Mouse (Mus musculus) liver, embryonic 14.5 days (tissue): ENCODE measurements at regions not wholly inside any gene's neighbourhood (a gene's known extent, or its start where the extent isn't known, plus 50 kb on each side); places are given as distances from the start of the nearest gene placed in this dataset.

Experiments used
- ATAC-seq: fragments of 200-750 bp; cut with Nextera tagmentation; 2 replicates; pipeline ENCODE4 v1.8.0; 2017; ENCODE audit warnings: moderate number of reproducible peaks, mild to moderate bottlenecking, moderate library complexity; ENCODE audit not compliant: insufficient read depth
- DNase-seq, 3 experiments: peaks; one replicate each; pipeline ENCODE4 v3.0.0-alpha.2; 2012 to 2013; ENCODE audit warnings: low read depth in 3 of 3, low spot score in 3 of 3
- H3K27ac ChIP-seq: fragments of 300-500 bp; sonication (generic); 2 replicates; pipeline ENCODE4 v1.5.1; 2014; ENCODE audit warnings: moderate library complexity, mild to moderate bottlenecking, control low read depth, inconsistent platforms
- H3K27me3 ChIP-seq: fragments of 300-500 bp; sonication (generic); 2 replicates; pipeline ENCODE4 v1.6.1; 2014; ENCODE audit warnings: mild to moderate bottlenecking, low read length, moderate library complexity; ENCODE audit not compliant: control insufficient read depth, insufficient read depth
- H3K36me3 ChIP-seq: fragments of 300-500 bp; sonication (generic); replicated peaks from 2 replicates; pipeline ENCODE4 v1.6.1; 2014; ENCODE audit warnings: low read depth; ENCODE audit not compliant: control insufficient read depth, insufficient read depth
- H3K4me1 ChIP-seq, 2 experiments: fragments of 200-500 bp in 1 of 2; fragments of 300-500 bp in 1 of 2; sonication (generic) in 1 of 2; replicated peaks; 2 replicates each; pipeline ENCODE4 v1.6.1; 2012 to 2014; ENCODE audit warnings: antibody characterized with exemption in 1 of 2, inconsistent platforms in 1 of 2, low read length in 1 of 2; ENCODE audit not compliant: control insufficient read depth in 2 of 2, insufficient read depth in 2 of 2
- H3K4me2 ChIP-seq: fragments of 300-500 bp; sonication (generic); 2 replicates; pipeline ENCODE4 v1.6.1; 2014; ENCODE audit warnings: low read depth, mild to moderate bottlenecking, control low read depth, moderate library complexity
- H3K4me3 ChIP-seq, 2 experiments: fragments of 200-500 bp in 1 of 2; fragments of 300-500 bp in 1 of 2; sonication (generic) in 1 of 2; 2 replicates each; pipeline ENCODE4 v1.5.1; 2012 to 2014; ENCODE audit warnings: low read depth in 2 of 2, low read length in 2 of 2, mild to moderate bottlenecking in 2 of 2, control low read depth in 1 of 2, inconsistent platforms in 1 of 2, moderate library complexity in 1 of 2; ENCODE audit not compliant: insufficient read depth in 1 of 2
- H3K9ac ChIP-seq: fragments of 300-500 bp; sonication (generic); replicated peaks from 2 replicates; pipeline ENCODE4 v1.6.1; 2014; ENCODE audit warnings: mild to moderate bottlenecking, control low read depth, moderate library complexity
- H3K9me3 ChIP-seq: fragments of 300-500 bp; sonication (generic); 2 replicates; pipeline ENCODE4 v1.6.1; 2016; ENCODE audit warnings: low read length, mixed read lengths; ENCODE audit not compliant: control insufficient read depth
- CTCF ChIP-seq: IDR thresholded peaks from 2 replicates; pipeline ENCODE4 v1.5.1; 2016; ENCODE audit warnings: antibody characterized with exemption, low read depth, control low read depth
- EP300 ChIP-seq: IDR thresholded peaks from 2 replicates; pipeline ENCODE4 v1.6.1; 2016; ENCODE audit warnings: antibody characterized with exemption, low read depth
- WGBS: fragments of 180-500 bp; shearing (Covaris S2); extraction: QIAGEN DNeasy Blood & Tissue Kit; methylation state at CpG from one replicate; pipeline ENCODE4 v1.1.7; 2014; ENCODE audit not compliant: insufficient replicate concordance; 5-methylcytosine and 5-hydroxymethylcytosine counted together

DNA sequence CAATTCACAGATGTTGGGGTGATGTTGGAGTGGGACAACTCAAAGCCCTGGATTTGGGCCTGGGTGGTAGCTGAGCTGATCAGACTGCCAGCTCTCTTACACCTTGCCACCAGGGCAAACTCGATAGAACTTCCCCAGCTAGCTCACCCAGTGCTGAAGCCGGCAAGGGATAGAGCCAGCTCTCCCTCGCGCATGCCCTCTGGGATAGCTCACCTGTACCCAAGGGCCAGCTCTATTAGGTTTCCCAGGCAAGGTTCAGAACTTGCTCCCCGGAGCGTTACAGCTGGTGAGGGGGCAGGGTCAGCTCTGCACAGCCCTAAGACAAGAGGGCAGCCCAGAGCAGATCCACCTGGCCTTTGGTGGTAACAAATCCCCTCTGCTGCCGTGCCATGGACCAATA, 54.1 kb upstream of the 1700012A03Rik start:
- H3K36me3 ChIP-seq = no peaks in the 10 kb centered on the region
- DNase-seq = no peak
- no peak overlapping the region for H3K4me2 ChIP-seq
- no peak overlapping the region for H3K27ac ChIP-seq
- H3K9me3 ChIP-seq = no peaks in the 10 kb centered on the region
- TF ChIP-seq CTCF = no peak
- TF ChIP-seq EP300 = no peak
- H3K9ac ChIP-seq = no peak overlapping the region
- ATAC-seq = no peak
- H3K4me1 ChIP-seq = no peaks in the 10 kb centered on the region
- no peak overlapping the region for H3K4me3 ChIP-seq
- H3K27me3 ChIP-seq = no peaks in the 10 kb centered on the region
- WGBS = 64% methylated on average over 7 of the region's 7 CpGs

DNA sequence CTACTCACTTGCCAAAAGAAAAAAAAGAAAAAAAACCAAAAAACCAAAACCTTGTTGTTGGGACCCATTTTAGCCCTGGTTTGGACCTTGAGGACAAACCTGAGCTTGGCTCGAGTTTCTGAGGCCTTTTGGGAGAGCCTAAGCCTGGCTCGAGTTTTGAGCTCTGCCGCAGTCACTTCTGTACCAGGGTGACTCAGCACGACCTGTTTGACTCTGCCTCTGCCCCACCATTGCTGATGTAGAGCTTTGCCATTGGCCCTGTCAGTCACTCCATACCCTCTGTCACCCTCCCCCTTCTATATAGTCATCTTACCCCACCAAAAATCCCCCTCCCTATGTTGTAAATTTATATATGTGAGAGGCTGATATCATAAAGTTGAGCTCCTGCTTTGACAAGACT, 54.8 kb upstream of the 1700012A03Rik start:
- H3K4me1 ChIP-seq = no peaks in the 10 kb centered on the region
- no peak overlapping the region for H3K9ac ChIP-seq
- no peak overlapping the region for H3K27ac ChIP-seq
- ATAC-seq = no peak
- no peaks in the 10 kb centered on the region for H3K9me3 ChIP-seq
- no peaks in the 10 kb centered on the region for H3K27me3 ChIP-seq
- 62% methylated on average over 4 of the region's 4 CpGs for WGBS
- TF ChIP-seq EP300 (no peak), CTCF (no peak)
- no peak overlapping the region for H3K4me2 ChIP-seq
- H3K4me3 ChIP-seq = no peak overlapping the region
- DNase-seq = no peak
- H3K36me3 ChIP-seq = no peaks in the 10 kb centered on the region

DNA sequence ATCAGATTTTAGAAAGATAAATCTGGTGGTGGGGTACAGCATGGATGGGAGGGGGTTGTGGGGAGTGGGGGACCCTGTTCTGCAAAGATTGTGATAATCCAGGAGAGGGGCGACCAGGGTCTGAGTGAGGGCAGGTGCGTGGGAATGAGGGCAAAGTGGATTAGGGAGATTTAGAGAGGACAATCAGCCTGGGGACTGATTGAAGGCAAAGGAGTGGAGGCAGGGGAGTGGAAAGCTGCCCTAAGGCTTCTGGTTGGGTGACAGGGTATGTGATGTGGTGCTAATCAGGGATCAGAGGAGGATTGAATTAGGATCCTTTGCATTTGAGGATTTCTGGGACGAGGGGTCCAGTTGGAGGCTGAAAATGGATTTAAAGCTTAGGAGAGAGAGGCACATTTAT, 64.3 kb upstream of the 1700012A03Rik start:
- no peak for TF ChIP-seq CTCF
- TF ChIP-seq EP300 = no peak
- ATAC-seq = no peak
- Histone ChIP-seq H3K4me1 (no peaks in the 10 kb centered on the region), H3K27ac (no peak overlapping the region), H3K9ac (no peak overlapping the region), H3K9me3 (no peaks in the 10 kb centered on the region), H3K36me3 (no peaks in the 10 kb centered on the region), H3K27me3 (no peaks in the 10 kb centered on the region), H3K4me2 (no peak overlapping the region), H3K4me3 (no peak overlapping the region)
- no peak for DNase-seq
- WGBS = 35% methylated on average over 3 of the region's 3 CpGs

DNA sequence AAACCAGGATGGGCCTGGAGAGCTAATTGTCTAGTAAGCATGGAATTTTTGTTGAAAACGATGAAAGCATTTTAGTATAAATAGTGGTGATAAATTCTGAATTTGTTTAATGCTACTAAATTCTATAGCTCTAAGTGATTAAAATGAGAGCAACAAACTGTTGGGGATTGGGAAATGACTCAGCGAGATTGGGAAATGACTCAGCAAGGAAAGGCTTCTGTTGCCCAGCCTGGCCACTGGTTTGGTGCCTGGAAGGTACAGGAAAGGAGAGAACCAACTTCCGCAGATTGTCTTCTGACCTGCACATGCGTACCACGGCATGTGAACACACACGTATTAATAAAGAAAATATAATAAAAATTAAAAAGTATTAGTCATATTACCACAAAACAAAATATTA, 73.3 kb upstream of the 1700012A03Rik start:
- no peaks in the 10 kb centered on the region for H3K36me3 ChIP-seq
- no peaks in the 10 kb centered on the region for H3K27me3 ChIP-seq
- 60% methylated on average over 6 of the region's 6 CpGs for WGBS
- ATAC-seq (no peak), DNase-seq (no peak)
- no peak overlapping the region for H3K4me3 ChIP-seq
- H3K27ac ChIP-seq = no peak overlapping the region
- TF ChIP-seq CTCF (no peak), EP300 (no peak)
- no peak overlapping the region for H3K9ac ChIP-seq
- no peak overlapping the region for H3K4me2 ChIP-seq
- H3K9me3 ChIP-seq = no peaks in the 10 kb centered on the region
- no peaks in the 10 kb centered on the region for H3K4me1 ChIP-seq

DNA sequence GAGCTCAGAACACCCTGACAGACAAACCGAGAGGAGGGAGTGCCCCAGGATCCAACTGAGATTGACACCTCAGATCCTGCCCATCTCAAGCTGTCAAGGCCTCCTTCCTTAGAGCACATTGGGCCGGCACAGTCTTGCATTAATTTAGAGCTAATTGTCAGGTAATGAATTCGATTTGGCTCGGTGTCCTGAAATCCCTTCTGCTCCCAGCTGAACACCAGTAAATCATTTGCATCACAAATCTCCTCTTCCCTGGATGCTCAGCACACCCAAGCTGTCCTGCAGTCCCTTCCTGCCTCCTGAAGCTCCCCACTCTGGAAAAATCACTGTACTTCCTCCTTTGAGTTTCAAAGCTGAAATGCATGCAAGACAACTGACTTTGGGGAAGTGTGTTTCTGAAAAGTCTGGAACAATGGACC, 102.0 kb upstream of the 1700012A03Rik start:
- H3K27ac ChIP-seq = no peak overlapping the region
- DNase-seq (no peak), ATAC-seq (no peak)
- no peaks in the 10 kb centered on the region for H3K4me1 ChIP-seq
- 15% methylated on average over 4 of the region's 4 CpGs for WGBS
- H3K9ac ChIP-seq = no peak overlapping the region
- no peak overlapping the region for H3K4me3 ChIP-seq
- H3K9me3 ChIP-seq = no peaks in the 10 kb centered on the region
- H3K36me3 ChIP-seq = no peaks in the 10 kb centered on the region
- no peak overlapping the region for H3K4me2 ChIP-seq
- no peaks in the 10 kb centered on the region for H3K27me3 ChIP-seq
- TF ChIP-seq CTCF (no peak), EP300 (no peak)
